Mouse (Mus musculus) monocyte, adult 5-6 weeks (primary cell): Measurements from ENCODE around the gene Cenpt. TPM values are rescaled to one million over a fixed set of nuclear protein-coding genes. Genes with fewer than 3 reads are reported as not detected.

ENCODE experiments used
- ATAC-seq: fragments of 153-309, 156-312 bp; replicated peaks from 2 replicates; pipeline ENCODE4 v1.8.0; 2017; ENCODE audit warnings: mild to moderate bottlenecking; ENCODE audit not compliant: low TSS enrichment, insufficient number of reproducible peaks, severe bottlenecking, poor library complexity, low FRiP score
- total RNA-seq: library from RNA; stranded (forward); fragments of 200-1000, 200-491, 200-594 nt; gene quantifications from 3 replicates; pipeline ENCODE4 v1.2.3, GENCODE M21; 2017

Cenpt gene
- total RNA-seq, 1 experiment from 2014 or later = 3.6 TPM

GRCm38 (mm10) chr8:105812511-105812910 is 40.6 kb downstream of the Cenpt start:
- no peak for ATAC-seq

- no peak for ATAC-seq
Observed at GRCm38 (mm10) chr8:105811543-105811942, 41.5 kb downstream of the Cenpt start.

GRCm38 (mm10) chr8:105811061-105811460 is 42.0 kb downstream of the Cenpt start:
- ATAC-seq = no peak

- peak; percentile 45; the same call in 1 of the 2 replicates for ATAC-seq
Observed at GRCm38 (mm10) chr8:105810245-105810786, 42.8 kb downstream of the Cenpt start.

GRCm38 (mm10) chr8:105808480-105808879 is 44.6 kb downstream of the Cenpt start:
- ATAC-seq = no peak

- no peak for ATAC-seq
Observed at GRCm38 (mm10) chr8:105807766-105808165, 45.3 kb downstream of the Cenpt start.

GRCm38 (mm10) chr8:105805964-105806363 is 47.1 kb downstream of the Cenpt start:
- no peak for ATAC-seq

GRCm38 (mm10) chr8:105805346-105805745 is 47.7 kb downstream of the Cenpt start:
- ATAC-seq = no peak

- no peak for ATAC-seq
Observed at GRCm38 (mm10) chr8:105804797-105805196, 48.3 kb downstream of the Cenpt start.

- ATAC-seq = no peak
Observed at GRCm38 (mm10) chr8:105801153-105801904, 51.7 kb downstream of the Cenpt start.

GRCm38 (mm10) chr8:105799091-105799812 is 53.8 kb downstream of the Cenpt start:
- ATAC-seq = no peak

GRCm38 (mm10) chr8:105798408-105798807 is 54.7 kb downstream of the Cenpt start:
- ATAC-seq = no peak

GRCm38 (mm10) chr8:105795785-105796184 is 57.3 kb downstream of the Cenpt start:
- ATAC-seq = no peak

Other genes with a start within 250 kb of the Cenpt start
- gene Ripor1, start 248.0 kb downstream of the Cenpt start, total RNA-seq = 0.64 to 6.4 TPM (median 1.2 TPM) in 3 replicates
- 75.1 to 125 TPM (median 91.9 TPM) in 3 replicates for gene Ctcf, start 216.7 kb downstream of the Cenpt start, total RNA-seq
- gene Agrp, start 215.9 kb downstream of the Cenpt start, total RNA-seq = 3.6 to 4.9 TPM in 2 of 3 replicates, not detected in the other
- 1.7 to 3.9 TPM (median 2.4 TPM) in 3 replicates for gene Carmil2, start 167.0 kb downstream of the Cenpt start, total RNA-seq
- 8.7 to 25.2 TPM (median 9.7 TPM) in 3 replicates for gene Acd, start 152.2 kb downstream of the Cenpt start, total RNA-seq
- gene Pard6a, start 152.1 kb downstream of the Cenpt start, total RNA-seq = 21.3 to 28.7 TPM (median 21.4 TPM) in 3 replicates
- not detected in 3 replicates for gene 4933405L10Rik, start 145.6 kb downstream of the Cenpt start, total RNA-seq
- gene Enkd1, start 145.1 kb downstream of the Cenpt start, total RNA-seq = 0.43 to 1.6 TPM in 2 of 3 replicates, not detected in the other
- 0.21 to 2.7 TPM in 2 of 3 replicates, not detected in the other for gene Gfod2, start 94.6 kb downstream of the Cenpt start, total RNA-seq
- gene Ranbp10, start 25.9 kb downstream of the Cenpt start, total RNA-seq = 11.8 to 19.7 TPM (median 13.0 TPM) in 3 replicates
- 0.19 TPM in 1 of 3 replicates, not detected in the others for gene Tsnaxip1, start 25.5 kb downstream of the Cenpt start, total RNA-seq
- 12.3 to 21.2 TPM (median 20.9 TPM) in 3 replicates for gene Thap11, start 1.9 kb upstream of the Cenpt start, total RNA-seq
- gene Nutf2, start 7.3 kb upstream of the Cenpt start, total RNA-seq = 20.2 to 38.8 TPM (median 28.6 TPM) in 3 replicates
- gene Edc4, start 27.6 kb upstream of the Cenpt start, total RNA-seq = 29.2 to 48.9 TPM (median 46.8 TPM) in 3 replicates
- 3.6 TPM in 1 of 3 replicates, not detected in the others for gene Nrn1l, start 40.3 kb upstream of the Cenpt start, total RNA-seq
- gene Pskh1, start 47.2 kb upstream of the Cenpt start, total RNA-seq = 11.4 to 15.3 TPM (median 11.6 TPM) in 3 replicates
- gene Ctrl, start 80.6 kb upstream of the Cenpt start, total RNA-seq = not detected in 3 replicates
- 98.5 to 154 TPM (median 99.0 TPM) in 3 replicates for gene Psmb10, start 85.2 kb upstream of the Cenpt start, total RNA-seq
- gene Lcat, start 90.1 kb upstream of the Cenpt start, total RNA-seq = not detected in 3 replicates
- gene Slc12a4, start 112.8 kb upstream of the Cenpt start, total RNA-seq = 2.7 to 13.5 TPM (median 8.1 TPM) in 3 replicates
- 0.96 to 1.7 TPM (median 0.97 TPM) in 3 replicates for gene Dpep3, start 126.2 kb upstream of the Cenpt start, total RNA-seq
- gene Dus2, start 138.1 kb upstream of the Cenpt start, total RNA-seq = 4.4 to 16.1 TPM (median 14.3 TPM) in 3 replicates
- 1.2 to 2.1 TPM (median 1.3 TPM) in 3 replicates for gene Dpep2nb, start 152.7 kb upstream of the Cenpt start, total RNA-seq
- 25.7 to 34.8 TPM (median 33.9 TPM) in 3 replicates for gene Ddx28, start 158.6 kb upstream of the Cenpt start, total RNA-seq
- gene Nfatc3, start 205.6 kb upstream of the Cenpt start, total RNA-seq = 69.7 to 114 TPM (median 95.6 TPM) in 3 replicates